Mouse (Mus musculus): ENCODE data around the gene Wdpcp.
"Not testable (repeated sequence)": the region's sequence is repeated elsewhere in the genome, so short reads cannot be mapped to it uniquely, and the experiment has no call there.

Wdpcp gene

GRCm38 (mm10) chr11:21571700-21572381, at the start of gene Wdpcp, which contains the start of gene Mdh1:
TSS of gene Wdpcp (plus strand) at chr11:21572235.
TSS of gene Mdh1 (minus strand) at chr11:21572367.
- peak; percentile 97 to 98 for DNase-seq (ENCODE audit: low spot score in 2 of 2)

DNA sequence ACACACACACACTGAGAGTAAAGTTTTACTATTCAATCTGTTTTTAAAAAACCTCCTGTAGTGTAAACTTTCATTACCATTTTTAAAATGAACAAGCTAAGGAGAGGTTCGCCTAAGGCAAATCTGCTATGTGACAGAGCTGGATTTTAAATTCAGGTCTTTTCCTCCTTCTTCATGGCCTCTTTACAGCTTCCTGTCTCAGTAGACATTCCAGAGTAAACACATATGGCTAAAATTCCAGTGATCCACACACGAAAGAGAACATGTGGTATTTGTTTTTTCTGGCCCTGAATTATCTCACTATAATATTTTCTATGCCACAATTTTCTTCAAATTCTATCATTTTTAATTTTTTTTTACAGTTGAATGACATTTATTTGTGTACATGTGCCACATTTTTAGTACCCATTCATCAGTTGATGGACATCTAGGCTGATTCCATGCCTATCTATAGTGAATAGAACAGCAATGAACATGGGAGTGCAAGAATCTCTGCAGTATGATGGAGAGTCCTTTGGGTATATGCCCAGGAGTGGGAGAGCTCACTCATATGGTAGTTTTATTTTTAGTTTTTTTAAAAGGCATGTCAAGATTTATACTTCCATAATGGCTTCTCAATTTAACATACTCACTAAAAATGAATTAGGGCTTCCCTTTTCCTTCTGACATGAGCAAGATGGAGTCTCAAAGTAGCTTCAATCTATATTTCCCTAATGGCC, 43.2 kb upstream of the Wdpcp start:
- DNase-seq (ENCODE audit: low spot score in 2 of 2), result no peak

GRCm38 (mm10) chr11:21530856-21531255, 41.2 kb upstream of the Wdpcp start:
- DNase-seq (ENCODE audit: low spot score in 2 of 2), result not testable (repeated sequence)

DNA sequence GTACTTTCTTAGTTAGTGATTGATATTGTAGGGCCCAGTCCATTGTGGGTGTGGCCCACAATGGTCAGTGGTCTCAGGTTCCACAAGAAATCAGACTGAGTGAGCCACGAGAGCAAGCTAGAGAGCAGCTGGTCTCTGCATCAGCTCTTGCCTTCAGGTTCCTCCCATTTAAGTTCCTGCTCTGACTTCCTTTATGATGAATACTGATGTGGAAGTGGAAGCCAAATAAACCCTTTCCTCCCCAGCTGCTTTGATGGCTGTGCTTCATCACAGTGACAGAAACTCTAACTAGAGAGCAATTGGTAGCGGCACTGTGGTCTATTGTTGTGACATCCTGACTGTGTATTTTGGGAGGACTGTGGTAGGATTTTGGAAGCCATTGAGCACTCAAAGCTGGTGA, 32.0 kb upstream of the Wdpcp start:
- DNase-seq (ENCODE audit: low spot score in 2 of 2), result peak in 1 of 2 experiments; percentile 15

GRCm38 (mm10) chr11:21540622-21541021, 31.4 kb upstream of the Wdpcp start:
- DNase-seq (ENCODE audit: low spot score in 2 of 2), result no peak

DNA sequence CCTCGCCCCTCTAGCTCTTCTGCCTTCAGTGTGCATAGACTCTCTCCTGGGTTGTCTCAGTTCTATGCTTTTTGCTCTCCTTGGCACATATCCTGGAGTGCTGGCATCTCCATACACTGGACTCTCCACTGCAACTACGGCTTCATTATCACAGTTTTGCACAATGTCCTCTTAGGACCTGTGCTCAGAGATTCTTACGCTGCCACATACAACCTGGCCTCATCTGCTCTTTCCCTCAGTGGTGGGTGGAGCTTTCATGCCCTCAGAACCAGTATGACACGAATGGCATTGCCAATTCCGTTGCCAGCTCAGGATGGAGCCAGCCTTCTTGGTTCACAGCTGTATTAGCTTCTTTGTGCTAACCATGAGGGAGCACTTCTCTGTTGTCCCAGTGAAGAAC, 29.3 kb upstream of the Wdpcp start:
- no peak for DNase-seq (ENCODE audit: low spot score in 2 of 2)

GRCm38 (mm10) chr11:21545021-21545420, 27.0 kb upstream of the Wdpcp start:
- DNase-seq (ENCODE audit: low spot score in 2 of 2), result no peak

GRCm38 (mm10) chr11:21545951-21546350, 26.1 kb upstream of the Wdpcp start:
- no peak for DNase-seq (ENCODE audit: low spot score in 2 of 2)

GRCm38 (mm10) chr11:21546671-21547070, 25.4 kb upstream of the Wdpcp start:
- DNase-seq (ENCODE audit: low spot score in 2 of 2), result no peak

- no peak for DNase-seq (ENCODE audit: low spot score in 2 of 2)
Measured at GRCm38 (mm10) chr11:21547518-21547917, 24.5 kb upstream of the Wdpcp start.

GRCm38 (mm10) chr11:21549052-21549451, 23.0 kb upstream of the Wdpcp start:
- no peak for DNase-seq (ENCODE audit: low spot score in 2 of 2)

DNA sequence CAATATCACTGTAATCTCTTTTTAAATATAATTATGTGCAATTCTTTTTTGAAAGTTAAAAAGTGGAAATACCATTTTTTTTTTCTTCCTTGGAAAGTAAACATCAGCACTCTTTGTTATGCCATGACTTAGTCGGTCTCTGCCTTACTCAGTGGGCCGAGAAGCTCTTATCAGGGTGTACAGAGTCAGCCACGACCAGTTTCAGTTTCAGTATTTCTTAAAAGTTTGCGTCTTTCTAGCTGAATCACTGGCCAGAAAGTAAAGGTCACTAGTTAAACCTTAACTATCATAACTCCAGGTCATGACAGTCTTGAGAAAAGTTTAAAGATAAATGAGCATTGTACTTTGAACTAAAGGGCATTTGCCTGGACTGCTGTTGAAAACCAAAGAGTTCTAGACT, 22.3 kb upstream of the Wdpcp start:
- no peak for DNase-seq (ENCODE audit: low spot score in 2 of 2)

DNA sequence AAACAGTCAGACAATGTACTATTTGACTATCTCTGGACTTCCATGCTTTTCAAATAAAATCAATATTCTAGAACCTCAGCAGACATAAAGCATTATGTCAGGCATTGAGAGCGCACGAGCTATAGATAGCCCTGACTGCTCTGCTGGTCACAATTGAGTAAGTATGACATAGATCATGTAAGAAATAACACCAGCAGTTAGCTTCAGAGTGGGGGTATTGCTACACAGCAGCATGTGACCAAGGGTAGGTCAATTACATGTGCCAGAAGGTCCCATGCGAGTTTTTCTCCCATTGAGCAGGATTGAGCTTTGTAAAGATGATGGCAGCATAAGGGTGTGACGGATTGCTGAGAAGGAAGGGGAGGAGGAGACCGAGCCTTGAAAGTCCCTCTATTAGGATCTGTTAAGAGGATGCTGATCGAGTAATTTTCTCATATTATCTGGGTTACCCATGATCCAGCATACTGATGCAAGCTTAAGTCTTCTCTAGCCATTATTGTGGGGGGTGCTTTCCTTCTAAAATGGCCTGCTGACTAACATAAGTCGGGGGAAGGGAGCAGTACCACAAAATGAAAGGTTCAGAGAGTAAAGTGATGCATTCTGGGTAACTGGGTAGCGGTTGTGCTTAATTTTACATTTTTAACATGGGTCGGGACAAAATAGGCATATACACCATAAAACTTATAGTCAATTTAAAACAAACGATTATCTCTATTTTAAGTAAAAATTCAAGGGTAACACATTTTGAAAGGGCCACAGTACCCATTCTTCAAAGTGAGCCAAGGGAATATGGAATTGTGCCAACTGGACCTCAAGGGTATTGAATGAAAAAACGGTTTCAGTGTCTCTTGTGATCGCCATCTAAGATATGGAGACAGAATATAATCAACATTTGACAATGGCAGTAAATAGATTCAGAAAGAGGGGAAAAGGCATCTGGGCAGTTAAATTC, 21.5 kb upstream of the Wdpcp start:
- no peak for DNase-seq (ENCODE audit: low spot score in 2 of 2)

DNA sequence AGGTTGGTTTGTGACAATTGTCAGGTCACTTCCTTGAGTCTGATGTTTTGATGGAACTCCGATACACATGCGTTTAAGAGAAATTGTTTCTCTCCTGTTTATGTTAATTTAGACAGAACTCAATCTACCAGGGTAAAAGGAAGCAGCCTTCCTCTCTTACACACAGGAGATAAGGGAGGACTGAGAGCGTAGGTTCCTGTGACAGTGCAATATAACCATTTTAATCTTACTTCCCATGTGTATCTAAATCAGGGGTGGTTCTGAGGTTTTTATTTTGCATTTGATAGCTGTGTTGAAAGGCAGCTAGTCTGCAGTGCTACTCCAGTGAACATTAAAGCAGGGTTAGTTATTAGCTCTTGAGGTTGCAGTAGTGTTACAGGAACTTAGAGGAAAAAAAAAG, 20.0 kb upstream of the Wdpcp start:
- no peak for DNase-seq (ENCODE audit: low spot score in 2 of 2)

GRCm38 (mm10) chr11:21559727-21560126, 12.3 kb upstream of the Wdpcp start:
- DNase-seq (ENCODE audit: low spot score in 2 of 2), result no peak

DNA sequence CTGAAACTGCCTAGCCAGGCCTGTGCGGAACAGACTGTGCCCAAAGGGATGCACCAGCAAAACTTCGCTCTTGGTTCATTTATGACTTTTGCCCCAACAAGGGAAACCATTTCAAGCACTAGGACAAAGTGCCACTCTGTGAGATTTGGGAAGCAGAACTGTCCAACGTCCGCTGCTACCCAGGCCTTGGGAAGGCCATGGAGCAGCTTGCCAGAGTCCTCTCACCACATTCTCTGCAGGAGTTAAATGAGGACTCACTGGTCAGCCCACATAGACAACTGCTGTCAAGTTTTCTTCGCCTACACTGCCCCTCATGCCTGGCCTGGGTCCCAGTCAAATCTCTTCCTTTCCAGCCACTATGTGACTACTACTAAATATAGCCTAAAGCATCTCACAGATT, 10.7 kb upstream of the Wdpcp start:
- DNase-seq (ENCODE audit: low spot score in 2 of 2), result peak; percentile 63

DNA sequence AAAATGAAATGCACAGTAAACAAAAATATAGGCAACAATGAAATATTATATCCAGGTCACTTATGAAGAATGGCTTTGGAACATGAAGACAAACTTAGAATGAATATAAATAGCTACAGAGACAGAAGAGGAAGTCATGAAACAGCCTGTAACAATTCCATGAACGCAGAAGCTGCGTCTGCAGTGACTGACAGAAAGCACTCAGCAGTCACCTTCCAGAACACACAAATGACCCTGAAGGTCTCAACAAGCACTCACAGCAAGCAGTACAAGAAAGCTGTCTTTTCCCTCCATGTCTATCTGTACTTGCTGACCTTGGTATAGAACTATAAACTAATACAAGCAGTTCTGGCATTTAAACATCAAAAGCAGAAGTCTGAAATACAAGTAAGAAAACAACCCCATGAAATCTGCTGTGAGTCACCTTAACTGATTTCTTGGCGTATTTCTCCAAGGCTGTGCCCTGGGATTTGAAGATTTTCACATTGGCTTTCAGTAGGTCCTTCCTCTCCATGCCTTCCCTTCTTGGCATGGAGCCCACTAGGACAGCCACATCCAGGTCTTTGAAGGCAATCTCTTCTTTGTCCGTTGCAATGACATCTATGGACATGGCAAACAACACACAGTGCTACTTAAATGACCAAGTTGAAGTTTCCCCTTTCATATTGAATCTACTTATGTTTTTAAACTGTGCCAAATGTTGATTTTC, 8.3 kb upstream of the Wdpcp start:
- DNase-seq (ENCODE audit: low spot score in 2 of 2), result peak; percentile 34 to 47

DNA sequence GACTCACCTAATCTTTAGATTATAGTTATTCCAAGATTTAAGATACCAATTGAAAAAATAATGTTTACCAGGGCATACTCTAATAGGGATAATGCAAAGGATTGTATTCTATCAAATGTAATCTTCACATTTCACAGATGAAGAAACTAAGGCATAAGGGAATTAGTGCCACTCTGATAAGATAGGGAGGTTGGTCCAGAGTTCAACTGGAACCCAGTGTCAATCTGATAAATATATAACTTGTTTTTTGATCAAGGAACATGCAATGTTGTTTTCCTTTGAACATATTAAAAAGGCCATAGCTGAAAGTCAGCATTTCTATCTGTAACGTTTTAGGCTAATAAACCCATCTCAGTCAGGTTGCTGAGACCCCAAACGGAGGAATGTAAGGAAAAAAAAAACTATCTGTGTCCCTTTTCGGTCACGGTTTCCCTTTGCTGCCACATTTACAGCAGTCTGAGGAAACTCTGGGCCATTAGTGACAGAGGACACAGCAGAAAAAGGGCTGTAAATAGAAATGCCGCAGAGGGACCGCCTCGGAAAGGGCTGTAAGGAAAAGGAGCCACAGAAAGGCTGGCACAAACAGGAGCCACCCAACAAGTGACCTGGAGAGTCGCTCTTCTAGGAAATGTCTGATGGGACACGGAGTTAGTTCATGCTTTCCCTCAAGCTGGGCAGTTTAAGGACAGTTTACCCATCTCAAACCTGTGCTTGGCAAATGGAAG, 7.2 kb upstream of the Wdpcp start:
- no peak for DNase-seq (ENCODE audit: low spot score in 2 of 2)

- DNase-seq (ENCODE audit: low spot score in 2 of 2), result no peak
Measured at GRCm38 (mm10) chr11:21566934-21567333, 5.1 kb upstream of the Wdpcp start.

DNA sequence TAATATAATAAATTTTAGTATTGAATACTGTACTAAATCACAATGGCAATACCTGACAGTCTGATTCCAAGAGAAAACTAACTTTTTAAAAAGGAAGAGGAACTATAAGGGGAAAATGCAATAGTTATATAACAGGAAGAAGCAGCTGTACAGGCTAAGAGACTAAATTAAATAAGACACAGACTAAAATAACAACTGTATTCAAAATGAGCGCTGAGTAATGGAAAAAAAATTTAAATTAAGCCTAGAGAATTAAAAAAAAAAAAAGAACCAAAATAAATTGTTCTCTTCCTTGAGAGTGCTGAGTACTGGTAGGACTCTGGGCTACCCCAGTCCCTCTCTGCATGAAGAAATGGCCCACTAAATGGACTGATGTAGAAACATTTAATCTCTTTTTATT, 4.3 kb upstream of the Wdpcp start:
- DNase-seq (ENCODE audit: low spot score in 2 of 2), result no peak

GRCm38 (mm10) chr11:21569002-21569401, 3.0 kb upstream of the Wdpcp start:
- DNase-seq (ENCODE audit: low spot score in 2 of 2), result no peak
